Mouse (Mus musculus) intestine, postnatal 0 days (tissue): ENCODE measurements around the gene Slc16a2. TPM values are rescaled to one million over a fixed set of nuclear protein-coding genes. Genes with fewer than 3 reads are reported as not detected.

Source experiments
- ATAC-seq: fragments of 200-750 bp; cut with Nextera tagmentation; 2 replicates; pipeline ENCODE4 v1.8.0; 2017; ENCODE audit warnings: mild to moderate bottlenecking, moderate TSS enrichment, moderate library complexity
- H3K27ac ChIP-seq: fragments of 300-500 bp; sonication (generic); 2 replicates; pipeline ENCODE4 v1.5.1; 2014; ENCODE audit warnings: mild to moderate bottlenecking, low read depth, low read length, moderate library complexity
- H3K27me3 ChIP-seq: fragments of 300-500 bp; sonication (generic); replicated peaks from 2 replicates; pipeline ENCODE4 v1.6.1; 2014; ENCODE audit warnings: low read length, mixed read lengths; ENCODE audit not compliant: control insufficient read depth, insufficient read depth
- H3K36me3 ChIP-seq: fragments of 300-500 bp; sonication (generic); 2 replicates; pipeline ENCODE4 v1.6.1; 2014; ENCODE audit warnings: mild to moderate bottlenecking, moderate library complexity; ENCODE audit not compliant: control insufficient read depth, insufficient read depth
- H3K4me1 ChIP-seq: fragments of 300-500 bp; sonication (generic); replicated peaks from 2 replicates; pipeline ENCODE4 v1.6.1; 2014; ENCODE audit warnings: antibody characterized with exemption, low read length, mixed read lengths; ENCODE audit not compliant: control insufficient read depth, insufficient read depth
- H3K4me2 ChIP-seq: fragments of 300-500 bp; sonication (generic); replicated peaks from 2 replicates; pipeline ENCODE4 v1.6.1; 2014; ENCODE audit warnings: low read depth, mild to moderate bottlenecking, moderate library complexity
- H3K4me3 ChIP-seq: fragments of 300-500 bp; sonication (generic); 2 replicates; pipeline ENCODE4 v1.5.1; 2014; ENCODE audit warnings: low read depth, low read length
- H3K9ac ChIP-seq: fragments of 300-500 bp; sonication (generic); 2 replicates; pipeline ENCODE4 v1.6.1; 2014; ENCODE audit warnings: mild to moderate bottlenecking, low read depth, low read length
- H3K9me3 ChIP-seq: fragments of 300-500 bp; sonication (generic); 2 replicates; pipeline ENCODE4 v1.6.1; 2016; ENCODE audit warnings: mixed run types; ENCODE audit not compliant: control insufficient read depth
- CTCF ChIP-seq: sonication (generic); IDR thresholded peaks from 2 replicates; pipeline ENCODE4 v1.5.1; 2016; ENCODE audit warnings: low read depth, mild to moderate bottlenecking, control low read depth, antibody characterized with exemption, moderate library complexity
- WGBS: fragments of 180-500 bp; shearing (Covaris S2); extraction: QIAGEN DNeasy Blood & Tissue Kit; methylation state at CpG from one replicate; pipeline ENCODE4 v1.1.7; 2014; 5-methylcytosine and 5-hydroxymethylcytosine counted together
- polyA plus RNA-seq: library from polyadenylated mRNA; unstranded; fragments of >200 nt; fragmentation: Nextera tagmentation; extraction: Ambion mirVana; gene quantifications from 2 replicates; pipeline ENCODE4 v1.2.1, GENCODE M21; 2015

Gene Slc16a2
- polyA plus RNA-seq, 1 experiment from 2014 or later, result 5.9 TPM

- Histone ChIP-seq H3K4me3 (no peak overlapping the region), H3K27me3 (no peaks in the 10 kb centered on the region), H3K36me3 (no peaks in the 10 kb centered on the region), H3K9ac (no peak overlapping the region), H3K4me2 (no peak overlapping the region), H3K27ac (no peak overlapping the region), H3K4me1 (no peaks in the 10 kb centered on the region), H3K9me3 (no peaks in the 10 kb centered on the region)
- 79% methylated on average over 4 of the region's 4 CpGs for WGBS
- TF ChIP-seq CTCF, result no peak
- ATAC-seq, result no peak
Observed at GRCm38 (mm10) chrX:103704611-103705010, 117.2 kb downstream of the Slc16a2 start.

DNA sequence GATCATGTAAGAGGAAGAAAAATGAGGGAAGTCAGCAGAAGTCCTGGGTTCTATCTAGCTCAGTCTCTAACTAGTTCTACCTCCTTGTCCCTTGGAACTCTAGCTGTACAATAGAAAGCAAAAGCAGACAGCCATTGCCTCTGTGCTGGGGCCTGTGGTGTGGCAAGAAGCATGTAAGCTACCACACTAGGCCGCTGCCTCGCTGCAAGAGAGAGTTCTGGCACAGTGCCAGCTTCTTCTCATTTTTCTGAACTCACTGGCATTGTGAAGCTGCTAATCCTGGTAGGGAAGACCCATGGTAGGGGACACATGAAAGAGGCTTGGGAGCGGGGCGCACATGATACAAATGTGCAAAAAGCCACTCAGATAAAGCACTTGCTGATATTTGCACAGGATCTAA lies 117.8 kb downstream of the Slc16a2 start:
- H3K4me1 ChIP-seq, result no peaks in the 10 kb centered on the region
- no peak overlapping the region for H3K4me2 ChIP-seq
- H3K9ac ChIP-seq, result no peak overlapping the region
- TF ChIP-seq CTCF, result no peak
- H3K27ac ChIP-seq, result no peak overlapping the region
- no peak overlapping the region for H3K4me3 ChIP-seq
- WGBS, result 59% methylated on average over 4 of the region's 4 CpGs
- no peaks in the 10 kb centered on the region for H3K27me3 ChIP-seq
- no peaks in the 10 kb centered on the region for H3K36me3 ChIP-seq
- no peaks in the 10 kb centered on the region for H3K9me3 ChIP-seq
- ATAC-seq, result no peak

DNA sequence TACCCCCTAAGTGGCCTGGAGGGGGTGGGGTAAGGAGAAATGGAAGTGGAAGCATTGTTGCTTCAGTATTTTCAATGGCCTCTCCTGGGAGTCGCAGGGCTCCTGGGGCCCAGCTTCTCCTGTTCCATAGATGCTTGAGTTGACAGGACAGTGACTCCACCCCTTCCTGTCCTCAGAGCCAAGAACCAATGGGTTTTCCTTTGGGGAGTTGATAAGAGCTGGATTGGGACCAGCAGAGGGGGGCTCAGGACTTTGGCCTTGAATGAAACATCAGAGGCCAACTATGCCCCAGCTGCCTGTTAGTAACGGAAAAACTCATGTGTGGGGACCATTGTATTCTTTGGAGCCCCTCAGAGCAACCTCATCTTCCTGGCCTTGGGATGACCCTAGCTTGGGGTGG lies 124.0 kb downstream of the Slc16a2 start:
- Histone ChIP-seq H3K4me1 (no peaks in the 10 kb centered on the region), H3K27ac (no peak overlapping the region), H3K4me3 (no peak overlapping the region), H3K9me3 (no peaks in the 10 kb centered on the region), H3K9ac (no peak overlapping the region), H3K4me2 (no peak overlapping the region), H3K27me3 (peaks cover 12% of the 10 kb centered on the region; the same call in 1 of the 2 replicates), H3K36me3 (no peaks in the 10 kb centered on the region)
- no peak for ATAC-seq
- TF ChIP-seq CTCF, result no peak
- WGBS, result 60% methylated on average over 2 of the region's 2 CpGs

GRCm38 (mm10) chrX:103696081-103696519 lies 125.7 kb downstream of the Slc16a2 start:
- Histone ChIP-seq H3K9me3 (no peaks in the 10 kb centered on the region), H3K36me3 (no peaks in the 10 kb centered on the region), H3K4me1 (no peaks in the 10 kb centered on the region), H3K4me2 (peak overlapping the region; percentile 71), H3K27me3 (peaks cover 12% of the 10 kb centered on the region; the same call in 1 of the 2 replicates), H3K9ac (no peak overlapping the region), H3K4me3 (no peak overlapping the region), H3K27ac (no peak overlapping the region)
- no peak for ATAC-seq
- no peak for TF ChIP-seq CTCF
- WGBS, result 24% methylated on average over 9 of the region's 9 CpGs

GRCm38 (mm10) chrX:103695165-103695996 lies 126.4 kb downstream of the Slc16a2 start:
- 3% methylated on average over 39 of the region's 41 CpGs for WGBS
- peaks cover 12% of the 10 kb centered on the region; the same call in 1 of the 2 replicates for H3K27me3 ChIP-seq
- H3K4me1 ChIP-seq, result no peaks in the 10 kb centered on the region
- H3K9ac ChIP-seq, result no peak overlapping the region
- no peaks in the 10 kb centered on the region for H3K9me3 ChIP-seq
- TF ChIP-seq CTCF, result peak; percentile 65
- no peak overlapping the region for H3K27ac ChIP-seq
- H3K36me3 ChIP-seq, result no peaks in the 10 kb centered on the region
- ATAC-seq, result peak; percentile 45; the same call in 1 of the 2 replicates
- H3K4me3 ChIP-seq, result peak overlapping the region; percentile 31
- peak overlapping the region; percentile 71 for H3K4me2 ChIP-seq

- ATAC-seq, result peak; percentile 10; the same call in 1 of the 2 replicates
- H3K9me3 ChIP-seq, result no peaks in the 10 kb centered on the region
- no peak overlapping the region for H3K27ac ChIP-seq
- no peaks in the 10 kb centered on the region for H3K36me3 ChIP-seq
- no peak for TF ChIP-seq CTCF
- no peak overlapping the region for H3K9ac ChIP-seq
- peak overlapping the region; percentile 71 for H3K4me2 ChIP-seq
- H3K4me1 ChIP-seq, result no peaks in the 10 kb centered on the region
- H3K4me3 ChIP-seq, result peak overlapping the region; percentile 31
- WGBS, result 15% methylated on average over 17 of the region's 17 CpGs
- peaks cover 12% of the 10 kb centered on the region; the same call in 1 of the 2 replicates for H3K27me3 ChIP-seq
Observed at GRCm38 (mm10) chrX:103694787-103695164, 127.0 kb downstream of the Slc16a2 start.
